Mouse (Mus musculus) left cerebral cortex, adult 11 months (tissue): ENCODE measurements around the gene Tnip1.
A peak's percentile ranks its signal among the peaks of the same experiment; 100 is the strongest.

ENCODE experiments used
- DNase-seq: peaks from one replicate; pipeline ENCODE4 v3.0.0; 2022; ENCODE audit warnings: low spot score

Gene Tnip1

GRCm38 (mm10) chr11:54932540-54932939 lies 30.2 kb downstream of the Tnip1 start:
- no peak for DNase-seq

- no peak for DNase-seq
Observed at GRCm38 (mm10) chr11:54931405-54932093, 31.2 kb downstream of the Tnip1 start.

DNA sequence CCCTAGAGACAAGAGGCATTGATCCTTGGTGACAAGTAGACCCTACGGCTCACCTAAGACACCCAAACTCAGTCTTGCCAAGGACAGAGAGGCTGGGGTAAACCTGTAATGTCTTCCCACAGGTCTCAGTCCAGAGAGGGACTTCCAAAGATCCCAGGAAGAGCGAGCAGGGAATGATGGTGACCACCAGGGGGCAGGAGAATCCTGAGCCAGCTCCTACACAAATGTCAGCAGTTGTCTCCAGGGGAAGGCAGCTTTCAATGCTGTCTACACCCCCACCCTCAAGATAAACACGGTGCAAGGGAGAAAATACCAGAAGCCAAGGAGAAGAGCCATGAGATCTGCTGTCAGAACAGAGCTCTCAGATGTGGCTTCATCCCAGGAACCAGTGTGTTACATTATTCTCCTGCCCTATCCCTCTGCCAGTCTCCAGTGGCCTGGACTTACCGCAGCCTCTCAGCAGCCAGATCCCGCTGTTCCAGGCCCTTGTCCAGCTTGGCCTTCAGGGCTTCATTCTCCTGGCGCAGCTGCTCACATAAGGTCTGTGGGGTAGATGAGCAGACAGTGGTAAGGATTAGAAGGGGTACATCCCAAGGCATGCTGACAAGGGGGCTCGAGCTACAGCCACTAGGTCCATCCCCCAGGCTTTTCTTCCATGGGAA lies 32.3 kb downstream of the Tnip1 start:
- no peak for DNase-seq

DNA sequence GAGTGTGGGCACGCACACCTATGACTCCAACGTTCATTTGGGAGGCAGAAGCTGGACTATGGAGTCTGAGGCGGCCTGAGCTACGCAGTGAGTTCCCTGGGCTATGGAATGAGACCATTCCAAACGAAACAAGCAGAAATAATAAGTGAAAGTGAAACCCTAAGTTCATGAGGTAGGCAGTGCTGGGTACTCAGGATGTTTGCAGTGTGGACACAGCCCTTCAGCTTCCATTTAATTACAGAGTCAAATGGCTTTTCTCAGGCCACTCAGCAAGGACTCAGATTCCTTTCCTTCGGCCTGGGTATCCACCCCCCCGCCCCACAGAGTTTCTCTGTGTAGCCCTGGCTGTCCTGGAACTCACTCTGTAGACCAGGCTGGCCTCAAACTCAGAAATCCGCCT lies 33.0 kb downstream of the Tnip1 start:
- no peak for DNase-seq

DNA sequence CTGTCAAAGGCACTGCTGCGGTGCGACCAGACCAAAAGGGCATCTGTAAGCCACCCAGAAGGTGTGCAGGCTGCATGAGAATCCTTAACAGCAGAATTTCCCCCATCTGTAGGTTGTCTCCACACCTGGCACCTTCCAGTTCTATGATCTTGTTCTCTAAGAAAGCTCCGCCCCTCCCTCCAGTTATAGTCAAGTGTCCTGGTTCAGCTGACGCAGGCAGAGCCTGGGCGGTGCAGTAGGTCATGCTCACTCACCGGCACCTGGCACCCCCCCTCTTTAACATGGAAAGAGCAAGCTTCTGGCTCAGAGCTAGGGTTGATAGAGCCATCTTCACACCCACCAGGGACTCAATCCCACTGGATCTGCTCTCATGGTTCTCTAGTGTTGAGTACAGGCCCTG lies 33.4 kb downstream of the Tnip1 start:
- DNase-seq: no peak

- DNase-seq: no peak
Observed at GRCm38 (mm10) chr11:54928886-54929285, 33.8 kb downstream of the Tnip1 start.

DNA sequence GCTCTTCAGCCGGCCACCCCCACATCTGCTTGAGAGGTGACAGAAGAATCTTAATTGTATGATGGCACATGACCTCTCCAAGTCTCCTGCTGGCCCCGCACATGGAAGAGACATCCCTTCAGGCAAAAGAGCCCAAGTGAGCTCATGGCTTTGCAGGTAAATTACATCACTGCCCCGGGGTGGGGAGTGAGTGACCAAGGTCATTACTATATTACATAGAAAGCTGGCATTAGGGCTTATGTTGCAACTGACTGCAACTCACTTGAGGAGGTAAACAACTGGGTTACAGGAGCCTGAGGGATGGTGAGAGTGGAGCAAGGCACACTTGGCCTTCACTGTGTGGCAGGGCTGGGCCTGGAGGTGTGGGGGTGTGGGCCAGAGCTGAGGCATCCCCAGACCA lies 34.5 kb downstream of the Tnip1 start:
- DNase-seq: no peak

DNA sequence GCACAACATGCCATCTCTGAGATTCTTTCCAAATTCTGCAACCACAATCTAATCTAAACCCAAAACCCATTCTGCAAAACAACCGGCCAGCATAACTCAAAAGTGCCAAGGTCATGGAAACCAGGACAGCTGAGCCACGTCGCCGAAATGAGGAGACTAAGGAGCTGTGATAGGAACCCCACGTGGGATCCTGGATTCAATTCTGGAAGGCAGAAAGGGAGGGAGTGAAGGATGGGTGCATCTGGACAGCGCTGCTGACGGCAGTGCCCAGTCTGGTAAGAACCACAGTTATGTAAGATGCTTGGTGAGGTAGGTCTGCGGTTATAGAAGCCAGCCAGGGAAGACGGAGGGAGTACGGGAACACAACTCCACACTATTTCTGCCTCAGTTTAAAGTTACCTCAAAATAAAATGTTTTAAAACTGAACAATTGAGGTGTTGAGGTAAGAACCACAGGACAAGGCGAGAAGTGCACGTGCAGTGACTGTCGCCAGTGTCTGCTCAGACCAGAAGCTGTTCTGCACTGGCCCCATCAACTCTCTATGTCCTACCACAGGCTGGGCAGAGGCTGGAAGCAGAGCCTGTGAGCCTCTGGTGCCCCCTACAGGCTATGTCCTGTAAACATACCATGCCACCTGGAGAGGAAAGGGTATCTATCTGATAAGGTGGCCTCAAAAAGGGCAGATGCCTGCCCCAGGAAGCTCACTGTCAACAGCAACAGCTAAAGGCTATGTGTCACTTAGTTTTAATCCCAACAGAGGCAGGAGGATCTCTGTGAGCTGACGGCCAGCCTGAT lies 35.2 kb downstream of the Tnip1 start:
- DNase-seq: peak; percentile 39

- no peak for DNase-seq
Observed at GRCm38 (mm10) chr11:54924145-54924544, 38.6 kb downstream of the Tnip1 start.

DNA sequence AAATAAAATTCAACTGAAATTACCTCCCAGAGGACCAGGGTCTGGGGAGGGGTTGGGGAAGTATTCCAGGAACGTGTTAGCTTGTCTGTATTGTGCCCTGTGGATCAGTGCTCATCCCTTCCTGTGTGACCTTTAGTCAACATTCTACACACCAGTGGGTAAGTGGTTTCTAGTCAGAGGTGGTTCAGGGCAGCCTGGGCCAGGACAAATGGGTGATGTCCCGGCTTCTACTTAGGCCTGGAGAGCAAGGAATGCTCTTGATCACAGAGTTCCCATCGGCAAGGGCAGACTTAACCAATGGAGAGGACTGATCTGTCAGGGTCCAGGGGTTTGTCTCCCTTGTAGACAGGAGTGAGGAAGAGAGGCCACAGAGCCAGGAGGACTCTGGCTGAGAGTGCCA lies 40.2 kb downstream of the Tnip1 start:
- DNase-seq: no peak

DNA sequence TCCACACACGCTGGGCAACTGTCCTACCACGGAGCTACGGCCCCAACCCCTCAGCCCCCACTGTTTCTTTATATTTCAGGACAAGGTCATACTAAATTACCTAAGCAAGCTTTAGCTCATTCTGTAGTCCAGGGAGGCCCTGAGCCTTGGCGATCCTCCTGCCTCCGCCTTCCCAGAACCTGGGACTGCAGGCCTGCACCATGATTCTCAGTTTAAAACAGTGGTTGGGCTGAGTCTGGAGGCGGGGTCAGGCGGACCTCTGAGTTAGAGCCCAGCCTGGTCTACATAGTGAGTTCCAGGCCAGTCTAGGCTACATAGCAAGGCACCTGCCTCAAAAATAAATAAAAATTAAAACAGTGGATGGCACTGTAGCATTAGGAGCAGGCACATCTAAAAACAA lies 40.9 kb downstream of the Tnip1 start:
- no peak for DNase-seq

DNA sequence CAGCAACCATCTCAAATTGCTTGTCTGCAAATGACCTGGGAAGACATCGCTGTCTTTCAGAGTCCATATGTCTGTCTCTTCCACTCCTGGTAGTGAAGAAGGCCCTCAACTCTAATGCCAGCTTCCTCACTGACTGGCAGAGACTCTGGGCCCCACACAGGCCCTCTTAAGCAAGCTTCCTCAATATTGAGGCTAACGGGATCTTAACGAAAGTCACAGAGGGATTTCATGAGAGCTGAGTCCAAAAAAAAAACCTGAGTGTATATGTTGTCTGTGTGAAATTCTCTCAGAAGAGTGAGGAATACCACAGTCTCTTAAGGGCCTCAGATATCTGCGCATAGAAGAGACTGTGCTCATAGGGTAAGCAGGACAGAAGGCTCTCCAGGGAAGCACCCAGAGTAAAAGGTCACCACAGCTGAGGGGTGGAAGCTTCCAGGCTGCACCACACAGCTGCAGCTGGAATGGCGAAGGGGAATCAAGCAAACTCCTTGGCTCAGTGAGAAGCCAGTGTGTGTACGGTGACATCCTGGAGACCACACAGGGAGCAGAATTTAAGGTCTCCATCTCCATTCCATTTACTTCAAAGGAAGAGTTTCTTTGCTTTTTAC lies 41.6 kb downstream of the Tnip1 start:
- DNase-seq: no peak

DNA sequence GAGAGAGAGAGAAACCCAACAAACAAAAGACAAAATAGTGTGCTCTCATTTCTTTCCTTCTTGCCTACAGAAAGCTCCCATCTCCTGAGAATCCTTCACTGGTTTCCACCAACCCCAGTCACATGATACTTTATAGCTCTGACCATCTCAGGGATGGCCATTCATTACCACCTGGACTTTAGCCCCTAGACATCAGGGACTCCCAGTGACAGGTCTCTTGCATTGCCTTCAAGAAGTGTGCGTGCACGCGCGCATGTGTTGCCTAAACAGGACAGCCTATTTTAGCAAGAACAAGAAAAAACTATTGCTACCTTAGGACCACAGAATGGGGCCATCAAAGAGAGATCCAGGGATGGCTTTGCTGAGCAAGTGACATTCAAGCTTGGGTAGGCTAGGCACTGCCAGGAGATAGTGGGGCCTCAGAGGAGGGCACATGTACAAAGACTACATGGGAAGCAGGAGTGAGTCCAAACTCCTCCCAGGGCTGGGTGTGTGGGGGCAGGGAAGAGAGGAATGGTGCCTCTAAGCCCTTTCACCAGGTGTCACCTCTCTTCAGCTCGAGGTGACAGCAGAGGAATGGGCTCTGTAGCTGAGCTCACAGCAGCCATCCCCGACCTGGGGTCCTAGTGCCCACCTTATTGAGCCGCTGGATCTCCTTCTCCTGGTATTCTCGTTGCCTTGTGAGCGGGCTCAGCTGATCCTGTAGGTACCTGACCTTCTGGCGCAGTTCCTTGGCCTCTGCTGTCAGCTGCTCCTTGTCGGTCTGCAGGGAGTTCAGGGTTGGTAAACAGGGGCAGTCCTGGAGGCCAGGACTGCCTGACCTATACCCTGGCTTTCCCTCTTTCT lies 42.4 kb downstream of the Tnip1 start:
- DNase-seq: no peak

- no peak for DNase-seq
Observed at GRCm38 (mm10) chr11:54918273-54918672, 44.4 kb downstream of the Tnip1 start.

GRCm38 (mm10) chr11:54917461-54917860 lies 45.3 kb downstream of the Tnip1 start:
- DNase-seq: no peak

GRCm38 (mm10) chr11:54913841-54914240 lies 48.9 kb downstream of the Tnip1 start:
- DNase-seq: no peak

DNA sequence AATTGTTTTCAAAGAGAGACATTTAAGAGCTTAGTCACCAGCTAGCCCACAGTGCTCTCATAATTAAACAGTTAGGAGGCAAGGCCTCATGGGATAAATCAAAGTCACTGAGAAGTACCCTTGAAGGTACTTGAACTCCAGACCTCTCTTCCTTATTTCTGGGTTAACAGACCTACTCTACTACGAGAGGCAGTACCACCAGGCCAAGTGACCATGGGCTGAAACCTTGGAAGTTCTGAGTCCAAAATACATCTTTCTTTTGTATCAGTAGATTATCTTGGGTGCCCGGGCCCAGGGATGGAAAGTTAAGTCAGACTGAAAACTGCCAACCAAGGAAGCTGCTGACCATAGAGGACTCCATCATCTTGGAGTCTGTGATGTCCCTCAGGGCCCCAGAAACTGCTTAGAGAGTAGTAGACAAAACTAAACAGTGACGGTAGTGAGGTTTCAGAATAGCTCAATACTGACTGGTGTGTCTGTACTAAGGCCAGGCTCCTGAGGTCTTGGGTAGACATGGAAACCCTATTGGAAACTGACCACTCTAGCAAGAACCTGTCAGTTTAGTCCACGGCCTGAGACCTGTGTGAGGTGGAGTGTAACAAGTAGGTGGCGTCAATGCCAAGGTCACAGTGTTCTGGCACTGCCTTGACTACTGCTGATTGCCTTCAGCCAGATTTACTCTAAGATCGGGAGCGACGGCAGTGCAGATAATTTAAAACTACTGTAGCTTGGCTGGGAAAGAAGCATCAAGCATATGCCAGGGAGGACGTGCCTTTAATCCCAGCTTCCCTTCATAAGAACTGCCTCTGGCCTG lies 50.0 kb downstream of the Tnip1 start:
- no peak for DNase-seq

DNA sequence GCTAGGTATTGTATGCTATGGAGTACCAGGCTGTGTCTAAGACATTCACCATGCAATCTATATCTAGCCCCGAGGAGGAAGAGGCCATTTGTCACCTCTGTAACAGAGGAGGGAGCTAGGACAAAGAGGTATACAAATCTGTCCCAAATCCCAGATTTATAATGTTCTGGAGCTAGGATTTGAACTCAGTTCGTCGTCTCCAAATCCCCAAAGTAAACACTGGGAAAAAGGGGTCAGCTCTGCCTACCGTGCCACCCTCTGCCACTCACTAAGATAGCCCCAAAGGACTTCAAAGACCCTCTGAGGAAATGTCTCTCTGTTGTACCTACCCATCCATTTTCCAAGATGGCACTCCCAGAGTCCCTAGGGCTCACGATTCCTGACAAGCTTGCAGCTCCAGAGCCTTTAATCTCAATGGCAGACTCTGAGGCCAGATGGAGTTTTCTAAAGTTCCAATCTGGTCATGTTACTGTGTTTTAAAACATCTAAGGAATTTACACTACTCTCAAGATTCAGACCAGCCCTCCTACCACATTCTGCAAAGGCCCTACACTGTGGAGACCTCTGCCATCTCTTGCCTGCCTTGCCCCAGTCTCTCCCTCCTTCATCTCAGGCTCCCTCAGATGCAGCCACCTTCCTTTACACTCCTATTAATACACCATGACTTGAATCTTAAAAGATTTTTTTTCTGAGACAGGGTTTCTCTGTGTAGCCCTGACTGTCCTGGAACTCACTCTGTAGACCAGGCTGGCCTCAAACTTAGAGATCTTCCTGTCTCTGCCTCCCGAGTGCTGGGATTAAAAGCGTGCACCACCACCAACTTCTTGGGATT lies 50.8 kb downstream of the Tnip1 start:
- no peak for DNase-seq

GRCm38 (mm10) chr11:54911201-54911600 lies 51.5 kb downstream of the Tnip1 start:
- no peak for DNase-seq

GRCm38 (mm10) chr11:54910081-54910665 lies 52.5 kb downstream of the Tnip1 start:
- DNase-seq: no peak
